Mouse (Mus musculus): Measurements from ENCODE around the gene Grrp1. TPM values are rescaled to one million over a fixed set of nuclear protein-coding genes. Genes with fewer than 3 reads are reported as not detected.
"Not testable (repeated sequence)": the region's sequence is repeated elsewhere in the genome, so short reads cannot be mapped to it uniquely, and the experiment has no call there.

The Grrp1 gene
- polyA plus RNA-seq, 1 experiment from 2014 or later, result 12.8 TPM

DNA sequence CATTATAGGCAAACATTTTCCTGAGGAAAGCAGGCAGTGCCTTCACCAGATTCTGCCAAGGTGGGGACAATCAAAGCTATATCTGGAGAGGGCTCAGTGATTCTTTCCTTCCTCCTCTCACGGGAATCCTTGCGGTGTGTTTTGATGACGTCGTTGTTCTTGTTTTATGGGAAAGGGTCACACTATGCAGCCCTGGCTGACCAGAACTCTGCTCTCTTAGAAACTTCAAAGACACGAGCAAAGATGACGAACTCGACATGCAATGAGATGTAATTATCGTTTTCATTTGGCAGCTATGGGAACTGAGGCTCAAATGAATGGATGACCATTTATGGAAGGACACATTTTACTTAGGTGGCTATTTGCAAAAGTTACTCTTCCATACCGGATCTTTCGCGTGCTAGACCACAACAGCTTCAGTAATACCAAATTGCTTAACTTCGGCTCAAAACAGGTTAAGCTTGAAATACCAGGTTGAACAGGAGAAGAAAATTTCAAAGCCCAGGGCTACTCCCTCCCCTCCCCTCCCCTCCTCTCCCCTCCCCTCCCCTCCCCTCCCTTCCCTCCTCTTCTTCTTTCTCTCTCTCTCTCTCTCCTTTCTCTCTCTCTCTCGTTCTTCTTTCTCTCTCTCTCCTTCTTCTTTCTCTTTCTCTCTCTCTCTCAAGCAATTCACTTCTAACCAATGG, 19.0 kb upstream of the Grrp1 start:
- Histone ChIP-seq H3K9ac (replicated peaks; ENCODE audit: low read length) (peak overlapping the region; percentile 51; the same call in 1 of the 2 replicates), H3K4me2 (replicated peaks; ENCODE audit: low read depth, low read length) (peak overlapping the region; percentile 48), H3K27ac (ENCODE audit: low read length) (peak overlapping the region; percentile 61)

GRCm38 (mm10) chr4:134271979-134272378, 18.1 kb upstream of the Grrp1 start:
- H3K4me3 ChIP-seq (ENCODE audit: low read length), result no peak overlapping the region
- H3K4me2 ChIP-seq (replicated peaks; ENCODE audit: low read depth, low read length), result no peak overlapping the region
- no peak for ATAC-seq (ENCODE audit: low FRiP score, low TSS enrichment)
- H3K36me3 ChIP-seq (ENCODE audit: insufficient read depth, low read length), result peaks cover 5% of the 10 kb centered on the region
- 79% methylated on average over 7 of the region's 7 CpGs for WGBS
- no peaks in the 10 kb centered on the region for H3K9me3 ChIP-seq (ENCODE audit: low read length)
- no peak overlapping the region for H3K27ac ChIP-seq (ENCODE audit: low read length)
- no peak overlapping the region for H3K9ac ChIP-seq (replicated peaks; ENCODE audit: low read length)
- no peaks in the 10 kb centered on the region for H3K27me3 ChIP-seq (ENCODE audit: insufficient read depth, low read length)
- H3K4me1 ChIP-seq (ENCODE audit: insufficient read depth, low read length), result peaks cover 6% of the 10 kb centered on the region

More for the DNA sequence above, 19.0 kb upstream of the Grrp1 start:
- Histone ChIP-seq H3K36me3 (ENCODE audit: insufficient read depth, low read length) (peaks cover 13% of the 10 kb centered on the region), H3K9me3 (ENCODE audit: low read length) (no peaks in the 10 kb centered on the region), H3K4me3 (ENCODE audit: low read length) (peak overlapping the region; percentile 31), H3K4me1 (ENCODE audit: insufficient read depth, low read length) (peaks cover 6% of the 10 kb centered on the region), H3K27me3 (ENCODE audit: insufficient read depth, low read length) (no peaks in the 10 kb centered on the region)
- 13% methylated on average over 12 of the region's 13 CpGs for WGBS
- ATAC-seq (ENCODE audit: low FRiP score, low TSS enrichment), result no peak

DNA sequence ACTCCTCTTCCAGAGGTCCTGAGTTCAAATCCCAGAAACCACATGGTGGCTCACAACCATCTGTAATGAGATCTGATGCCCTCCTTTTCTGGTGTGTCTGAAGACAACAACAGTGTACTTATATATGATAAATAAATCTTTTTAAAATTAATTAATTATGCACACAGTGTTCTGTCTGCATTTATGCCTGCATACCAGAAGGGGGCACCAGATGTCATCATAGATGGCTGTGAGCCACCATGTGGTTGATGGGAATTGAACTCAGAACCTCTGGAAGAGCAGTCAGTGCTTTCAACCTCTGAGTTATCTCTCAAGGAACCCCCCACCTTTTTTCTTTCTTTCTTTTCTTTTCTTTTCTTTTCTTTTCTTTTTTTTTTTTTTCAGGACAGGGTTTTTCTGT, 15.7 kb upstream of the Grrp1 start:
- H3K27me3 ChIP-seq (ENCODE audit: insufficient read depth, low read length); H3K4me3 ChIP-seq (ENCODE audit: low read length); H3K27ac ChIP-seq (ENCODE audit: low read length); H3K4me2 ChIP-seq (replicated peaks; ENCODE audit: low read depth, low read length); H3K36me3 ChIP-seq (ENCODE audit: insufficient read depth, low read length); H3K9me3 ChIP-seq (ENCODE audit: low read length); H3K9ac ChIP-seq (replicated peaks; ENCODE audit: low read length); H3K4me1 ChIP-seq (ENCODE audit: insufficient read depth, low read length); ATAC-seq (ENCODE audit: low FRiP score, low TSS enrichment): not testable (repeated sequence)

DNA sequence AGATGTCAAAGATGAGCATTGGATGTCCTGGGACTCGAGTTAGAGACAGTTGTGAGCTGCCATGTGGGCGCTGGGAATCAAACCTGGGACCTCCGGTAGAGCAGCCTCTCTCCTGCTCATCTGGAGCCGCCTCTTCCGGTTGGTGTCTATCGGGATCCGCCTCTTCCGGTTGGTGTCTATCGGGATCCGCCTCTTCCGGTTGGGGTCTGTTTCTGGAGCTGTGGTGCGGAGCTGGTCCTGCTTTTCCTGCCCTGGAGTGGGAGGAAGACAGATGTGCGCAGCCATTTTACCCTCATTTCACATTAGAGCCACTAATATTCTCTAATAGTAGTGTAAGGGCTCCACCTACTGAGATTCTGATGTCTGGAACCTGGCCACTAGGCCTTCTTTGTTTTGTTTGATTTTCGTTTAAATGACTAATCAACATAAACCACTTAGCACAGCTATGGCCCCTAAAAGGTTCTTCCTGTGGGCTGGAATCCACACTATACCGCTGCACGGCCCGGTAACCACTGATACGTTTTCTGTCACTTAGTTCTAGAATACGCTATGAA, 14.3 kb upstream of the Grrp1 start:
- Histone ChIP-seq H3K36me3 (ENCODE audit: insufficient read depth, low read length) (no peaks in the 10 kb centered on the region), H3K9me3 (ENCODE audit: low read length) (no peaks in the 10 kb centered on the region; the same call in 1 of the 2 replicates), H3K27me3 (ENCODE audit: insufficient read depth, low read length) (no peaks in the 10 kb centered on the region), H3K4me3 (ENCODE audit: low read length) (no peak overlapping the region), H3K4me2 (replicated peaks; ENCODE audit: low read depth, low read length) (no peak overlapping the region), H3K27ac (ENCODE audit: low read length) (no peak overlapping the region), H3K9ac (replicated peaks; ENCODE audit: low read length) (no peak overlapping the region), H3K4me1 (ENCODE audit: insufficient read depth, low read length) (peaks cover 6% of the 10 kb centered on the region)
- WGBS, result 77% methylated on average over 19 of the region's 19 CpGs
- ATAC-seq (ENCODE audit: low FRiP score, low TSS enrichment), result no peak

- Histone ChIP-seq H3K36me3 (ENCODE audit: insufficient read depth, low read length) (no peaks in the 10 kb centered on the region), H3K9ac (replicated peaks; ENCODE audit: low read length) (no peak overlapping the region), H3K27me3 (ENCODE audit: insufficient read depth, low read length) (no peaks in the 10 kb centered on the region), H3K4me1 (ENCODE audit: insufficient read depth, low read length) (no peaks in the 10 kb centered on the region), H3K4me3 (ENCODE audit: low read length) (no peak overlapping the region), H3K9me3 (ENCODE audit: low read length) (no peaks in the 10 kb centered on the region; the same call in 1 of the 2 replicates), H3K27ac (ENCODE audit: low read length) (0 out of 2 replicates have a peak overlapping the region, but pooled peaks have one; percentile 15), H3K4me2 (replicated peaks; ENCODE audit: low read depth, low read length) (no peak overlapping the region)
- WGBS, result 29% methylated on average over 9 of the region's 9 CpGs
- ATAC-seq (ENCODE audit: low FRiP score, low TSS enrichment), result no peak
These were observed 12.1 kb upstream of the Grrp1 start for GRCm38 (mm10) chr4:134265860-134266585.

DNA sequence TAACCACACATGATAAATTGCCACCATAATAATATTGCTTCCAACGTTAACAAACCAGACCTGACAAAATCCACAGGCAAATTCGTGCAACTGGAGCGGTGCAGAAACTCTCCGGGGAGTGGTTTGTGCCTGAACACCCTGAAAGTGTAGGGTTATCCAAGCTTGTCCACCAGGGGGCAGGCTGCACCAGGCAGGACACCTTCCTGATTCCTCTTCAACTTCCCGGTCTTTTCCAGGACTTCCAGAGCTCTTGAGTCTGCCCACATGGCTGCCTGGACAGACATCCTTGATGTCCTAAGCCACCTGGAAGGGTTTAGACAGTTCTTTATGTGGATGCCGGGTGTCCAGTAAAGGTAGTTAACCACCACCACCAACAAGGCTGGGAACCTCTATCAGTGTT, 9.3 kb upstream of the Grrp1 start:
- Histone ChIP-seq H3K36me3 (ENCODE audit: insufficient read depth, low read length) (no peaks in the 10 kb centered on the region), H3K4me2 (replicated peaks; ENCODE audit: low read depth, low read length) (no peak overlapping the region), H3K27me3 (ENCODE audit: insufficient read depth, low read length) (no peaks in the 10 kb centered on the region), H3K4me3 (ENCODE audit: low read length) (no peak overlapping the region), H3K27ac (ENCODE audit: low read length) (no peak overlapping the region), H3K9me3 (ENCODE audit: low read length) (no peaks in the 10 kb centered on the region; the same call in 1 of the 2 replicates), H3K4me1 (ENCODE audit: insufficient read depth, low read length) (no peaks in the 10 kb centered on the region), H3K9ac (replicated peaks; ENCODE audit: low read length) (no peak overlapping the region)
- 33% methylated on average over 6 of the region's 6 CpGs for WGBS
- ATAC-seq (ENCODE audit: low FRiP score, low TSS enrichment), result no peak

DNA sequence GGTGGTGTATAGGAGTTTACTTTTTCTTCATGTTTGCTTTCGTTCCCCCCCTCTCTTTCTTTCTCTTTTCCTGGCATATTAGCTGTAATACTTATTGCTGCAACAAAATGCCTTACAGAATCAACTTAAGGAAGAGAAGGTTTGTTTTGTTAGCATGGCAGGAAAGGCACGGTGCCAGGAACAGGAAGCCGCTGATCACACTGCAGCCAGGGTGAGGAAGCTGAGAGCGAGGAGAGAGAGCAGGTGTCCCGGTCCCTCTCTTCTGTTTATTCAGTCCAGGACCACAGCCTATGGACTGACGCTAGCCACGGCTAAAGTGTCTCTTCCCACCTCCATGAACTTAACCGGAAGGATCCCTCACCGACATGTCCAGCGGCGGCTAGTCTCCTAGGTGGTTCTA, 4.4 kb upstream of the Grrp1 start:
- Histone ChIP-seq H3K27me3 (ENCODE audit: insufficient read depth, low read length) (peaks cover 6% of the 10 kb centered on the region), H3K27ac (ENCODE audit: low read length) (no peak overlapping the region; the same call in 1 of the 2 replicates), H3K4me1 (ENCODE audit: insufficient read depth, low read length) (peaks cover 27% of the 10 kb centered on the region), H3K9ac (replicated peaks; ENCODE audit: low read length) (no peak overlapping the region), H3K9me3 (ENCODE audit: low read length) (no peaks in the 10 kb centered on the region), H3K4me2 (replicated peaks; ENCODE audit: low read depth, low read length) (no peak overlapping the region), H3K36me3 (ENCODE audit: insufficient read depth, low read length) (no peaks in the 10 kb centered on the region), H3K4me3 (ENCODE audit: low read length) (no peak overlapping the region)
- no peak for ATAC-seq (ENCODE audit: low FRiP score, low TSS enrichment)
- WGBS, result 47% methylated on average over 11 of the region's 11 CpGs

GRCm38 (mm10) chr4:134257198-134258009, 3.5 kb upstream of the Grrp1 start:
- H3K4me3 ChIP-seq (ENCODE audit: low read length), result no peak overlapping the region
- H3K36me3 ChIP-seq (ENCODE audit: insufficient read depth, low read length), result no peaks in the 10 kb centered on the region
- 32% methylated on average over 11 of the region's 11 CpGs for WGBS
- H3K9me3 ChIP-seq (ENCODE audit: low read length), result no peaks in the 10 kb centered on the region
- H3K4me1 ChIP-seq (ENCODE audit: insufficient read depth, low read length), result peaks cover 34% of the 10 kb centered on the region
- peak overlapping the region; percentile 41 for H3K27ac ChIP-seq (ENCODE audit: low read length)
- no peak overlapping the region for H3K4me2 ChIP-seq (replicated peaks; ENCODE audit: low read depth, low read length)
- H3K27me3 ChIP-seq (ENCODE audit: insufficient read depth, low read length), result peaks cover 16% of the 10 kb centered on the region
- H3K9ac ChIP-seq (replicated peaks; ENCODE audit: low read length), result no peak overlapping the region; the same call in 1 of the 2 replicates
- no peak for ATAC-seq (ENCODE audit: low FRiP score, low TSS enrichment)

- H3K4me2 ChIP-seq (replicated peaks; ENCODE audit: low read depth, low read length), result peak overlapping the region; percentile 20; the same call in 1 of the 2 replicates
- peak; percentile 25; the same call in 1 of the 2 replicates for ATAC-seq (ENCODE audit: low FRiP score, low TSS enrichment)
- peak overlapping the region; percentile 75 for H3K27ac ChIP-seq (ENCODE audit: low read length)
- no peak overlapping the region for H3K4me3 ChIP-seq (ENCODE audit: low read length)
- no peaks in the 10 kb centered on the region for H3K9me3 ChIP-seq (ENCODE audit: low read length)
- 16% methylated on average over 18 of the region's 19 CpGs for WGBS
- H3K27me3 ChIP-seq (ENCODE audit: insufficient read depth, low read length), result peaks cover 24% of the 10 kb centered on the region
- H3K9ac ChIP-seq (replicated peaks; ENCODE audit: low read length), result no peak overlapping the region; the same call in 1 of the 2 replicates
- peaks cover 42% of the 10 kb centered on the region for H3K4me1 ChIP-seq (ENCODE audit: insufficient read depth, low read length)
- no peaks in the 10 kb centered on the region for H3K36me3 ChIP-seq (ENCODE audit: insufficient read depth, low read length)
These were observed 2.7 kb upstream of the Grrp1 start for GRCm38 (mm10) chr4:134256407-134257197.
